Mouse (Mus musculus): ENCODE measurements around the gene Adck2.

The Adck2 gene

DNA sequence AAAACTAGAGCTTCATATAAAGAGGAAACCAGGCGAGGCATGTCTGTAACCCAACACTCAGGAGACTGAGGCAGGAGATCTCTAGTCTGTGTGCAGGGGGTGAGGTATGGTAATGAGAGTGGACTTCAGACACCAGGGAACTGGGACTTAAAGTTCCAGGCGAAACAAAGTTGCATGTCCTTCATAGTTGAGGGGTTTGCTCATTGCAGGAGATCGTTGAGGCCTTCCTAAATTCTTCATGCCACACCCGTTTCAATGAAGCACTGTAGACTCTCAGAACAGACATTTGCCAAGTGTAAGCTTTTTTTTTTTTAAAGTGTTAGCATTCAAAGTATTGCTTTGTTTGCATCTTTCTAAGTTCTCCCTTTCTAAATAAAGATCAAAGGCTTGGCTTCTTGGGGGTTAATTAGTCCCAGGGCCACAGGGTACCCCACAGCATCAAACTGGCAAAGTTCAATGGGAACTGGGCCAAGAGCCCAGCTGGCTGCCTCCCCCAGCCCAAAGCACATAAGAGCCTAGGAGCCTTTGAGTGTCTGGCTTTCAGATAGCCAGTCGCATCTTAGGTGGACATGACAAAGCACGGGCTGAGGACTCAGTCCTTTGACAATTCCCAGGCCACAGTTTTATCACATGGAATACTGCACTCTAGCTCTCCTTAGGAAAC is 14.3 kb upstream of the Adck2 start:
- DNase-seq: peak; percentile 51

- DNase-seq: peak; percentile 89
These were observed 11.3 kb upstream of the Adck2 start for GRCm38 (mm10) chr6:39562166-39563015.

GRCm38 (mm10) chr6:39567528-39567927 is 6.1 kb upstream of the Adck2 start:
- DNase-seq: peak; percentile 50

DNA sequence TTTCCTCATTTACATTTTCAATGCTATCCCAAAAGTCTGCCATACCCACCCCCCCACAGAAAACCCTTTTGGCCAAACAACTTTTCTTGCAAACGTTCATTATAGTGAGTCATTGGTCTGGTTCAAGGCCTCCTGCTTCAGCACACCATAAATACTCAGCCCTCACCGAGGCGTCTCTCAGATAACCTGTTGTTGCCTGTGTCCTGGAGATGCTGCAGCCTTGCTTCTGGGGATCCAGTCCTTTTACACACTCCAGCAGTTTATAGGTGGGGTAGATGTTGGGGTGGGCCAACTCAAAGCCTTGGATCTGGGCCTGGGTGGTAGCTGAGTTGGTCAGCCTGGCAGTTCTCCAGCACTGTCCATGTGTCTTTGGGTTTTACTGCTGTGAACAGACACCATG is 3.2 kb upstream of the Adck2 start:
- no peak for DNase-seq

GRCm38 (mm10) chr6:39574555-39574869 is 839 bp downstream of the Adck2 start:
- DNase-seq: peak; percentile 46

GRCm38 (mm10) chr6:39574951-39575350 is 1.3 kb downstream of the Adck2 start:
- no peak for DNase-seq

DNA sequence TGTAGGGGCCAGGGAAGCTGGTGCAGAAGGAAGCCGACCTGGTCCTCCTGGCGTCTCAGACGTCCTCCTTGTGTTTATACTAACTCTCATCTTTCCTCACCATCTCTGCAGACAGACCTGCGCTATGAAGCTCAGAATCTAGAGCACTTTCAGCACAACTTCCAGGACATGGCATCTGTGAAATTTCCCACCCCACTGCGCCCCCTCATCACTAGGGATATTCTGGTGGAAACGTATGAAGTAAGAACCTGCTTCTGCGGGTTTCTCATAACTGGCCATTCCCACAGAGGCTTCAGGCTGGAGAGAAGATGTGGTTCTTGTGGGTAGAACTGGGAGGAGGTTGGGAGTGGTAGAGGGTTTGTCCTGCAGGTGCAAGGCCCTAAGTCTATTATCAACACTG is 5.9 kb downstream of the Adck2 start:
- DNase-seq: no peak

GRCm38 (mm10) chr6:39580558-39580957 is 6.9 kb downstream of the Adck2 start:
- DNase-seq: no peak

GRCm38 (mm10) chr6:39581087-39581784 is 7.6 kb downstream of the Adck2 start:
- no peak for DNase-seq

GRCm38 (mm10) chr6:39585517-39585916 is 11.8 kb downstream of the Adck2 start, which contains the start of gene Gm42420:
Gene Gm42420 (plus strand): TSS chr6:39585753.
- DNase-seq: no peak

GRCm38 (mm10) chr6:39591481-39591880 is 17.8 kb downstream of the Adck2 start:
- DNase-seq: no peak

DNA sequence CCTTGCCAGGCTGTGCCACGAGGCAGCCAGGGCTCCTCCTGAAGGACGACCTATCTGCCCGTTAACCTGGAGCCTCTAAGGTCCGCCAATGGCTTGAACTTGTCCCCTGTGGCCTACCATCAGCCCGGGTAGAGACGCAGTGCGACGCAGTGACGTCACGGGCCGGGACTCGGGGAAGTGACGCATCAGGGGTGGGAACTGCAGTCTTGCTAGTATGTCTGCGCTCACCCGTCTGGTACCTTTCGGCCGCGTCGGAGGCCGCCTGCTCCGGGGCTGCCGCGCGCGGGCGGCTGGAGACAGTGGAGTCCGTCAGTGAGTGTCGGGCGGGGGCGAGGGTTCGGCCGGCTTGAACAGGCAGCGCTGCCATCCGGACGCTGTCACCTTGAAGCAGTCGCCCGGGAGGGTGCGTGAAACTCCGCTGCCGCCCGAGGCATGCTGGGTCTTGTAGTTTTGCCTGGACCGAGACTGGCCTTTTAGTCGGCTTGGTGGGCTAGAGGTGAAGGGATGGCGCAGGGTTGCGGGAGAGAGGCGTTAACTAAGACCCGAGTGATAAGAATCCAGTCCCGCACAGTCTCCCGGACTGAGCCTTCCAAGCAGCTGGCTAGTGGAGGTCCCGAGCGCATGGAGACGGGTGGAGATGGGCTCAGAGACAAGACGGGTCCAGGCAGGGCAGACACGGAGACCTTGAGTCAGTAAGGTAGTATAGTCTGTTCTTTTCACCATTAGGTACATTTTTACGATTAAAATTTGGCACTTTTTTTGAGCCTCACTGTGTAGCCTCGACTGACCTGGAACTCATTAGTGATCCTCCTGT is 18.9 kb downstream of the Adck2 start, which contains the start of gene Ndufb2:
Gene Ndufb2, plus strand, starts transcription at position 174 of the 814 bp plus-strand sequence.
- DNase-seq: peak; percentile 96

DNA sequence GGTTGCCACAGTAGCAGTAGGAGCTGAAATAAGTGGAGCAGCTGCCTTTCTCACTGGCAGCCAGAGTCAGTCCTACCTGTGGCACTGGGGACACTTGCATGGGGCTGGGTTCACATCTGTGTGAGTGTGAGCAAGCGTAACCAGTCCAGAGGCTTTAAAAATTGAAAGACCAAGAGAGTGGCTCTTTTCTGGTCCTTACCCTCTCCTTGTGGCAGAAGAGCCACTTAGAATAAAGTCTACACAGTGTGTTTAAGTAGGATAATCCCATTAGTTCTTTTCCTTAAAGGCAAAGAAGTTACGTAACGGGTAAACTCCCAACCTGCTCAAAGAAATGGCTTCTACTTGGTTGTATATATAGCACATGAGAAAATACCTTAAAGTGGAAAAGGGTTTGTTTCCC is 27.2 kb downstream of the Adck2 start:
- DNase-seq: no peak

GRCm38 (mm10) chr6:39601828-39602227 is 28.2 kb downstream of the Adck2 start:
- DNase-seq: no peak

GRCm38 (mm10) chr6:39604565-39604964 is 30.9 kb downstream of the Adck2 start:
- no peak for DNase-seq

DNA sequence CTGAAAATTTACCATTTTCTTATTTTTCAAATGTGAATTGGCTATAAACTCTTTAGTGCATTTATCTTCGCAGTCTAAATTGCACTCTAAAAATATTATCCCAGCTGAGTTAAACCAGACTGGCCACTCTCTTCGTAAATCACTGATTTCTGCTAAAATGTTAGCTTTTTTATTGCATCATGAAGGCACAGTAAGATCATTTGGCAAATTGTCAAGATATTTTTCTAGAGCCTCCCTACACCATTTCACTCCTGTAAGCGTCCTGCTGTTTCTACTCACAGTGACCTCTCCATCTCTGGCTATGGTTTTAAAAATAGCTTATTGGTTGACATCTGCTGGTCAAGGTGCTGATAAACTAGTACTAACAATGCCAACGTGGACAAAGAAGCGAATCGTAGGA is 32.4 kb downstream of the Adck2 start:
- no peak for DNase-seq

- DNase-seq: no peak
These were observed 33.2 kb downstream of the Adck2 start for GRCm38 (mm10) chr6:39606862-39607261.

DNA sequence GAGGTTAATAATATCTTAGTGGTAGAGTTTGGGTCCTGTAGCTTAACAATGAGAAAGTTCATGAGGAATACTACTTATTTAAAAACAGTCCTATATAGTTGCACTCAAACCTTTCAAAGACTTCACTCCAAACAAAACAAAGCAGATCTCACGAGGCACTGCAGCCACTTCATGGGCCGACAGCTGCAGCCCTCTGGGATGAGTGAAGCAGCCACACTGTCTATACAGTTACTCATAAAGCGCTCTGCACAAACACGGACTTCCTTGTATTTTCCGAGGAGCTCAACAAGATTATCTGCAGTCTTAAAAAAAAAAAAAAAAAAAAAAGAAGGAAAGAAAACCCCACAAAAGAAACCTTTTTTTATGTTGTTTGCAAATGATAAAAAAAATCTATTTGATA is 33.7 kb downstream of the Adck2 start:
- no peak for DNase-seq

DNA sequence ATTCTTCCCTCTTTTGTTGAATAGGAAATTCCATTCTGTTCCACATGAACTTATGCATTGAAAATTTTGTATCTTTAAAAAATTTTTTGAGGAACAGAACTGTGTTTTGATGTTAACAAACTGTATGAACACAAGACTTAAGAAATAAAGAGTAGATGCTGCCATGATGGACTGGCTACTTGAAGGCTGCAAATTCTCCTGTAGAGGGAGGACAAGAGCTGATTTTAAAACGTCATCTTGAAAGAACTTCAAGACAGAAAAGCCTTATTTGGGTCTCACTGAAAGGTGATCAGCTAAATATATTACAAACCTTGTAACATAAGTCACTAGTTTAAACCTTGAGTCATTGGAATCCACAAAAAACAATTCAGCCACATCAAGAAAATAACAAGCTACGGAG is 36.5 kb downstream of the Adck2 start:
- DNase-seq: no peak

DNA sequence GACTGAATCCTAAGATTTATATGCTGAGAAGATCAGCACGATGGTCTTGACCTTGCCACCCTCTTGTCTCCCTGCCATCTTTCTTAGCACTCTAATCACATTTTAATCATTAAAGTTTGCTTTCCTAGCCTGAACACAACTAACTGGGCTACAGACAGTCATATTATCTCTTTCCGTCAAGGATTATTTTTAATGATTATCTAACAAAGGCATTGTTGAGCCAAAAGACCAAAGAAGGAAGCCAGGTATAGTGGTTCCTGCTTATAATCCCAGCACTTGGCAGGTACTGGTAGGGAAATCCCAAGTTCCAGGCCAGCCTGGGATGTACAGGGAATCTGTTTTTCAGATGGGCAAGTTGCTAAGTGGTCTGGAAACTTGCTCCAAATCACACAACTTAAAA is 37.6 kb downstream of the Adck2 start:
- DNase-seq: no peak

Data from kidney, postnatal 14 days (tissue).